Mouse (Mus musculus) limb, embryonic 10.5 days (tissue): ENCODE data around the gene Zg16. TPM values are rescaled to one million over a fixed set of nuclear protein-coding genes. Genes with fewer than 3 reads are reported as not detected.
A peak's percentile ranks its signal among the peaks of the same experiment; 100 is the strongest.

ENCODE experiments used
- DNase-seq: peaks from one replicate; pipeline ENCODE4 v3.0.0-alpha.2; 2017; ENCODE audit warnings: low spot score
- H3K27ac ChIP-seq: fragments of 300-500 bp; sonication (generic); 2 replicates; pipeline ENCODE4 v1.5.1; 2016; ENCODE audit warnings: mild to moderate bottlenecking
- H3K27me3 ChIP-seq: fragments of 300-500 bp; sonication (generic); 2 replicates; pipeline ENCODE4 v1.6.1; 2016; ENCODE audit warnings: low read depth, mild to moderate bottlenecking; ENCODE audit not compliant: poor library complexity, severe bottlenecking
- H3K36me3 ChIP-seq: fragments of 300-500 bp; sonication (generic); 2 replicates; pipeline ENCODE4 v1.6.1; 2016; ENCODE audit warnings: mild to moderate bottlenecking, moderate library complexity
- H3K4me1 ChIP-seq: fragments of 300-500 bp; sonication (generic); 2 replicates; pipeline ENCODE4 v1.6.1; 2016
- H3K4me3 ChIP-seq: fragments of 300-500 bp; sonication (generic); 2 replicates; pipeline ENCODE4 v1.5.1; 2016; ENCODE audit warnings: mild to moderate bottlenecking, moderate library complexity
- H3K9me3 ChIP-seq: fragments of 300-500 bp; sonication (generic); replicated peaks from 2 replicates; pipeline ENCODE4 v1.6.1; 2016; ENCODE audit warnings: mild to moderate bottlenecking
- WGBS: fragments of 180-500 bp; shearing (Covaris S2); methylation state at CpG from one replicate; pipeline ENCODE4 v1.1.7; 2016; 5-methylcytosine and 5-hydroxymethylcytosine counted together
- polyA plus RNA-seq: library from polyadenylated mRNA; unstranded; fragments of >200 nt; fragmentation: Nextera tagmentation; extraction: Ambion mirVana; gene quantifications from 2 replicates; pipeline ENCODE4 v1.2.1, GENCODE M21; 2016

Zg16 gene
- polyA plus RNA-seq, 1 experiment from 2014 or later, result not detected

- H3K4me1 ChIP-seq, result peaks cover 41% of the 10 kb centered on the region
- H3K27me3 ChIP-seq, result peaks cover 4% of the 10 kb centered on the region; the same call in 1 of the 2 replicates
- WGBS, result 66% methylated on average over 11 of the region's 12 CpGs
- no peaks in the 10 kb centered on the region for H3K9me3 ChIP-seq
- no peak for DNase-seq
- H3K36me3 ChIP-seq, result no peaks in the 10 kb centered on the region
- H3K4me3 ChIP-seq, result no peak overlapping the region
- H3K27ac ChIP-seq, result no peak overlapping the region
These were observed 26.6 kb upstream of the Zg16 start for GRCm38 (mm10) chr7:127113614-127114259.

- Histone ChIP-seq H3K36me3 (no peaks in the 10 kb centered on the region), H3K9me3 (no peaks in the 10 kb centered on the region), H3K27ac (no peak overlapping the region), H3K27me3 (peaks cover 7% of the 10 kb centered on the region; the same call in 1 of the 2 replicates), H3K4me1 (peaks cover 34% of the 10 kb centered on the region), H3K4me3 (no peak overlapping the region)
- WGBS, result 41% methylated on average over 9 of the region's 9 CpGs
- DNase-seq, result no peak
These were observed 25.9 kb upstream of the Zg16 start for GRCm38 (mm10) chr7:127112921-127113597.

- Histone ChIP-seq H3K36me3 (no peaks in the 10 kb centered on the region), H3K9me3 (no peaks in the 10 kb centered on the region), H3K4me3 (no peak overlapping the region), H3K4me1 (peaks cover 28% of the 10 kb centered on the region), H3K27ac (no peak overlapping the region), H3K27me3 (peaks cover 7% of the 10 kb centered on the region; the same call in 1 of the 2 replicates)
- no peak for DNase-seq
- 82% methylated on average over 12 of the region's 12 CpGs for whole genome bisulfite sequencing
These were observed 25.2 kb upstream of the Zg16 start for GRCm38 (mm10) chr7:127112251-127112841.

DNA sequence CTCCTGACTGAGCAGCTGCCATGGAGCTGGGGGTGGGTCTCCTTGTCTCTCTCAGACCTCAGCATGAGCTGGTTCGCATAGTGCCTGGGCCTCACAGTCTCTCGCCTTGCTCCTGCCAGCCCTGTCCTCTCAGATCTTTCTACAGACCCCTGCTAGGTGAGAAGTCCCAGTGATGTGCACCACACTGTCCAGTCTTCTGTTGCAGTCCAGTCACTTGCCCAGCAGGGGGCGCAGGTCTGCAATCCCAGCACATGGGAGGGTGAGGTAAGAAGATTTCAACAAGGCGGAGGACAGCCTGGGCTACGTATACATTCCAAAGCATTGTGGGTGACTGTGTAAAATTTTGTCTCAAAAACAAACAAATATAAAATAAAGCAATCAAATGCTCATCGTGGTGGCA, 24.3 kb upstream of the Zg16 start:
- Histone ChIP-seq H3K36me3 (no peaks in the 10 kb centered on the region), H3K4me3 (no peak overlapping the region)

DNA sequence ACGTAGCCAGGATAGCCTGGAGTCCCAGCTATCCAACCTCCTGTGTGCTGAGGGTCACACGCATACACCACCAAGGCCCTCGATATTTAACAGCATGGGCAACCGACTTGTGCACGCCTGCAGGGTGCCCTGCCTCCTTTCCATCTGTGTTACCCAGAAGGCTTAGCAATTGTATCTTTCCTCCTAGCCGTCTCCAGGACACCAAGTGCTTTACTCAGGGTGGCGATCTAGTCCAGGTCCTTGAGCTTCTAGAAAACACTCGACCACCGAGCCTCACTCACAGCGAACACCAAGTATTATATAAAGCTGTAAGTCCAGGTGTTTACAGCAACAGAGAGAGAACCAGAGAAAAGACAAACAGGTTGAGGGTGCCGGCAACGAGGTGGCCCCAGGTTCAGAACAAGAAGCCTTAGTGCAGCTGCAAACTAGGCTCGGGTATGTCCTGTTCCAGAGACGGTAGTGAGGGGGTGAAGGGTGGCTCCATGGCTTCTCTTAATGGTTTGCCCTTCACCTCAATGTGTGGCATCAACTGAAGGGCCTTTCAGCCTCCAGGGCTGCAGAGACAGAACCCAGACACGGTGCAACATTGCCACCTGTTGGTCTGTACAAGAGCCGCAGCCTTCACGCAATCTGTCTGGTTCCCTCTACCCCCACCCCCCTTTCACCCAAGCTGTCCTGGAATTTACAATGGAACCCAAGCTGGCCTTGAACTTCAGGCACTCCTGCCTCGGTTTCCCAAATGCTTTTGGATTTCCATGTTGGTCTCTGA, 23.3 kb upstream of the Zg16 start:
- peaks cover 7% of the 10 kb centered on the region; the same call in 1 of the 2 replicates for H3K27me3 ChIP-seq
- peaks cover 21% of the 10 kb centered on the region for H3K4me1 ChIP-seq
- no peak overlapping the region for H3K4me3 ChIP-seq
- WGBS, result 49% methylated on average over 18 of the region's 18 CpGs
- H3K27ac ChIP-seq, result no peak overlapping the region
- DNase-seq, result peak; percentile 79
- no peaks in the 10 kb centered on the region for H3K36me3 ChIP-seq
- no peaks in the 10 kb centered on the region for H3K9me3 ChIP-seq

More for the DNA sequence above, 24.3 kb upstream of the Zg16 start:
- 41% methylated on average over 6 of the region's 6 CpGs for WGBS
- peaks cover 26% of the 10 kb centered on the region for H3K4me1 ChIP-seq
- H3K27ac ChIP-seq, result no peak overlapping the region
- DNase-seq, result peak; percentile 66
- no peaks in the 10 kb centered on the region for H3K9me3 ChIP-seq
- H3K27me3 ChIP-seq, result peaks cover 7% of the 10 kb centered on the region; the same call in 1 of the 2 replicates

- 77% methylated on average over 7 of the region's 7 CpGs for WGBS
- H3K27ac ChIP-seq, result peak overlapping the region; percentile 90
- peaks cover 7% of the 10 kb centered on the region; the same call in 1 of the 2 replicates for H3K27me3 ChIP-seq
- peaks cover 14% of the 10 kb centered on the region for H3K4me1 ChIP-seq
- H3K9me3 ChIP-seq, result no peaks in the 10 kb centered on the region
- H3K4me3 ChIP-seq, result 0 out of 2 replicates have a peak overlapping the region, but pooled peaks have one; percentile 53
- DNase-seq, result no peak
- H3K36me3 ChIP-seq, result no peaks in the 10 kb centered on the region
These were observed 18.4 kb upstream of the Zg16 start for GRCm38 (mm10) chr7:127105551-127105950.

GRCm38 (mm10) chr7:127104560-127105332, 17.6 kb upstream of the Zg16 start:
- peaks cover 7% of the 10 kb centered on the region; the same call in 1 of the 2 replicates for H3K27me3 ChIP-seq
- H3K27ac ChIP-seq, result peak overlapping the region; percentile 90
- no peaks in the 10 kb centered on the region for H3K9me3 ChIP-seq
- 16% methylated on average over 17 of the region's 17 CpGs for WGBS
- no peaks in the 10 kb centered on the region for H3K36me3 ChIP-seq
- peak; percentile 86 for DNase-seq
- peak overlapping the region; percentile 53 for H3K4me3 ChIP-seq
- H3K4me1 ChIP-seq, result peaks cover 14% of the 10 kb centered on the region

DNA sequence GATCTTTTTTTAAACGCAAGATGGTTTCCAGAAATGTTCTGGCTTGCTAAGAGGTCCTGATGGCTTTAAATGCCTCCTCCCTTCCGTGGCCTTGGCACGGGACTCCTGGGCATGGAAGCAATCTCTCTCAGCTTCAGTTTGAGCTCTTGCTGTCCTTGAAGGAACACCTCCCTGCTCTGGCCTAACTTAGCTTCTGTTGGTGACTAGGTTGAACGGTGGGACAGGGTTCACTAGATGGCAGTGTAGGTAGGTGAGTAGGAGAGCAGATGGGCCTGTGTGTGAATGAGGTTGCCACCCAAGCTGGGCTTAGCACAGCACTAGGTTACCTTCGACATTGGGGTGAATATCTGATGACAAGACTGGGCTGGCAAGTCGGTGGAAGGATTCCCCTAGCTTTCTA, 16.8 kb upstream of the Zg16 start:
- no peak overlapping the region for H3K4me3 ChIP-seq
- 65% methylated on average over 6 of the region's 6 CpGs for WGBS
- no peak for DNase-seq
- H3K4me1 ChIP-seq, result peaks cover 14% of the 10 kb centered on the region
- H3K9me3 ChIP-seq, result no peaks in the 10 kb centered on the region
- H3K27me3 ChIP-seq, result peaks cover 5% of the 10 kb centered on the region; the same call in 1 of the 2 replicates
- H3K27ac ChIP-seq, result peak overlapping the region; percentile 90
- no peaks in the 10 kb centered on the region for H3K36me3 ChIP-seq

GRCm38 (mm10) chr7:127102148-127102547, 15.0 kb upstream of the Zg16 start:
- DNase-seq, result no peak
- 81% methylated on average over 6 of the region's 6 CpGs for WGBS
- H3K36me3 ChIP-seq, result no peaks in the 10 kb centered on the region

DNA sequence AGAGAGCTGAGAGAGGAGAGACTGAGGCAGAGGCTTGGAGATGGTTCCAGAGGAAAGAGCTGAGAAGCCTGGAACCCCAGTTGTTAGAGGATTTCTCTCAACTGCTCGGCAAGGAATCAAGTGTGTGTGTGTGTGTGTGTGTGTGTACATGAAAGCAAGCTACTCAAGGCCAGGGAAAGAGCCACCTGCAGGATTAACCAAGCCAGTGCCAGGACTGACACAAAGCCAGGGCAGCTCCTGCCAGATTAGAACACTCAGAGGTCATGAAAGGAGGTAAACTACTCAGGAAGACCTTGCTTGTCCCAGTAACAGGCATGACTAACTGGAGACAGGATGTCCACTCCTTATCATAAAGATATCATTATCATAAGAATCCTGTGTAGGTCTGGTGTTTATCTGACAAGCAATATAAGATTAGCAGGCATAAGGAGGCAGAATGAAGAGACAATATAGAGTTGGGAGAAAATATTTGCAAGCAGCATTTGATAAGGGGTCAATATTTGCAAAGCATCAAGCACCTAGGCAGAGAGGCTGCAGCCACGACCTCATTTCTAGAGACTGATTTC, 14.4 kb upstream of the Zg16 start:
- 51% methylated on average over 2 of the region's 2 CpGs for WGBS
- no peaks in the 10 kb centered on the region for H3K27me3 ChIP-seq

More at GRCm38 (mm10) chr7:127102148-127102547, 15.0 kb upstream of the Zg16 start:
- Histone ChIP-seq H3K4me3 (no peak overlapping the region), H3K27me3 (no peaks in the 10 kb centered on the region), H3K4me1 (peaks cover 14% of the 10 kb centered on the region), H3K27ac (no peak overlapping the region), H3K9me3 (no peaks in the 10 kb centered on the region)

DNA sequence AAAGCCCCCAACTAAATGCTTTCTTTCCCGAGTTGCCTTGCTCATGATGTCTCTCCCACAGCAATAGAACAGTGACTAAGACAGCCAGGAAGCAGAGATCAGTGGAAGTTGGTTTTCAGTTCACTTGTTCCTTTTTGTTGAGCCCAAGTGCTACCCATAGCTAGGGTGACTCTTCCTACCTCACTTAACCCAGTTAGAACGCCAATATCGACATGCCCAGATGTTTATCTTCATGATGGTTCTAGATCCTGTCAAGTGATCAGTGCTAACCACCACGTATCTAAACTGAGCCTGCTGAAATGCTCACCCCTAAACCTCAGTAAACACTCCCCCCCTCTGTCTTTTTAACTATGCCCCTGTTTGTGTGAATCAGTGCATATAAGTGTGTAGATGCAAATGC, 12.4 kb upstream of the Zg16 start:
- H3K27ac ChIP-seq, result no peak overlapping the region
- WGBS, result 91% methylated on average over 4 of the region's 4 CpGs
- no peaks in the 10 kb centered on the region for H3K9me3 ChIP-seq
- H3K27me3 ChIP-seq, result no peaks in the 10 kb centered on the region
- no peaks in the 10 kb centered on the region for H3K36me3 ChIP-seq
- H3K4me1 ChIP-seq, result peaks cover 14% of the 10 kb centered on the region
- H3K4me3 ChIP-seq, result no peak overlapping the region
- no peak for DNase-seq

More for the DNA sequence above, 14.4 kb upstream of the Zg16 start:
- peaks cover 15% of the 10 kb centered on the region for H3K4me1 ChIP-seq
- no peaks in the 10 kb centered on the region for H3K9me3 ChIP-seq
- no peak overlapping the region for H3K27ac ChIP-seq
- DNase-seq, result no peak
- H3K36me3 ChIP-seq, result no peaks in the 10 kb centered on the region
- no peak overlapping the region for H3K4me3 ChIP-seq

DNA sequence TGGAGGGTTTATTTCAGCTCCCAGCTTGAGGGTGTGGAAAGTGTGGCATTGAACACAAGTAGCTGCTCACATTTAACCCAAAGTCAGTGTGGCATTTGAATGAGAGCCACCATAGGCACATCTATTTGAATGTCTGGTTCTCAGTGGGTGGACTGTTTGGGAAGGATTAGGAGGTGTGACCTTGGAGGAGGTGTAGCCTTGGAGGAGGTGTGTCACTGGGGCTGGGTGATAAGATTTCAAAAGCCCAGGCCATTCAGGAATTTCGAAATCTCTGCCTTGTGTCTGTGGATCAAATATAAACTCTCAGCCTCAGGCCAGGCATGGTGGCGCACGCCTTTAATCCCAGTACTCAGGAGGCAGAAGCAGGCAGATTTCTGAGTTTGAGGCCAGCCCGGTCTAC, 11.8 kb upstream of the Zg16 start:
- Histone ChIP-seq H3K4me1 (peaks cover 8% of the 10 kb centered on the region), H3K4me3 (no peak overlapping the region), H3K27me3 (no peaks in the 10 kb centered on the region), H3K36me3 (no peaks in the 10 kb centered on the region), H3K9me3 (no peaks in the 10 kb centered on the region), H3K27ac (no peak overlapping the region)
- DNase-seq, result no peak
- WGBS, result 92% methylated on average over 4 of the region's 4 CpGs
